Mouse (Mus musculus) spleen, postnatal 36 days (tissue): ENCODE results near the gene Mettl1.

Experiments used
- DNase-seq, 2 experiments: peaks; one replicate each; pipeline ENCODE4 v3.0.0; 2022; ENCODE audit warnings: low spot score in 2 of 2, mixed read lengths in 1 of 2

Gene Mettl1

DNA sequence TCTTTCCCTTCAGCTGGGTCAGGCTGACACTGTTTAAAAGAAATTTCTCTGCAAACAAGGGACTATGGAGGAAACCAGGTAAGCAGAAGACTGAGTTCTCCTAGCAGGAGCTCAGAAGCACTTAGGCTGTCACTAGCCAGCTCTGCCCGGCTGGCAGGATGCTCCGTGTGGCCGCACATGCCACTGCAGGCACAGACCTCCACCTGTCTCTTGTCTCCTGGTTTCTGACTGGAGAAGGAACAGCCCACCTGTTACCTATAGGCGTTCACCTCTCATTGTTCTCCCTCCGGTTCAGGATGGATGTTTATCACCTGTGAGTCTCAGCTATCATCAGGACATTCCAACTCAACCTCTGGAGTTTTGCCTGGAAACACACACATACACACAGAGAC, 42.7 kb downstream of the Mettl1 start:
- no peak for DNase-seq

DNA sequence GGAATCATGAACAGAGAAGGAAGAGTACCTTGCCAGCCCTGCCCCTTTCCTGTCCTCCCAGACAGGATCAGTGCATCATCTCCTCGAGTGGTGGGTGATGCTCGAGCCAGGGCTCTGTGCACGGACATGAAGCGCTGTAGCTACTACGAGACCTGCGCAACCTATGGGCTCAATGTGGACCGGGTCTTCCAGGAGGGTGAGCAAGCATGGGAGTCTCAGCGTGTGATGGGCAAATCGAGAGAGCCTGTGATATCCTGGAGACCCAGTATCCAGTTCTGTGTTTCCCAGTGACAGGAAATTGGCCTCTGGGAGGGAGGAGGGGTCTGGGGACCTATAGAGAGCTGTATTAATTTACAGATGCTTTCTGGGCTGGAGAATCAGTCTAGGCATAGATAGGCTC, 43.8 kb downstream of the Mettl1 start:
- no peak for DNase-seq

DNA sequence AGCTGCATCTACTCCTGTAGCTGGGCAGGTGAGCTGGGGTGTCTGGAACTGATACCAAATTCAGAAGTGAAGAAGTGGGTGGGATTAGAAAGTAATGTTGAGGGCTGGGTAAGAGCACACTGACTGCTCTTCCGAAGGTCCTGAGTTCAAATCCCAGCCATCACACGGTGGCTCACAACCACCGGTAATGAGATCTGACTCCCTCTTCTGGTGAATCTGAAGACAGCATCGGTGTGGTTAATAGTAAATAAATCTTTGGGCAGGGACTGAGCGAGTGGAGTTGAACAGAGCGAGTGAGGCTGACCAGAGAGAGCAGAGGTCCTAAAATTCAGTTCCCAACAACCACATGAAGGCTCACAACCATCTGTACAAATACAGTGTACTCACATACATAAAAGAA, 44.4 kb downstream of the Mettl1 start:
- DNase-seq: no peak

DNA sequence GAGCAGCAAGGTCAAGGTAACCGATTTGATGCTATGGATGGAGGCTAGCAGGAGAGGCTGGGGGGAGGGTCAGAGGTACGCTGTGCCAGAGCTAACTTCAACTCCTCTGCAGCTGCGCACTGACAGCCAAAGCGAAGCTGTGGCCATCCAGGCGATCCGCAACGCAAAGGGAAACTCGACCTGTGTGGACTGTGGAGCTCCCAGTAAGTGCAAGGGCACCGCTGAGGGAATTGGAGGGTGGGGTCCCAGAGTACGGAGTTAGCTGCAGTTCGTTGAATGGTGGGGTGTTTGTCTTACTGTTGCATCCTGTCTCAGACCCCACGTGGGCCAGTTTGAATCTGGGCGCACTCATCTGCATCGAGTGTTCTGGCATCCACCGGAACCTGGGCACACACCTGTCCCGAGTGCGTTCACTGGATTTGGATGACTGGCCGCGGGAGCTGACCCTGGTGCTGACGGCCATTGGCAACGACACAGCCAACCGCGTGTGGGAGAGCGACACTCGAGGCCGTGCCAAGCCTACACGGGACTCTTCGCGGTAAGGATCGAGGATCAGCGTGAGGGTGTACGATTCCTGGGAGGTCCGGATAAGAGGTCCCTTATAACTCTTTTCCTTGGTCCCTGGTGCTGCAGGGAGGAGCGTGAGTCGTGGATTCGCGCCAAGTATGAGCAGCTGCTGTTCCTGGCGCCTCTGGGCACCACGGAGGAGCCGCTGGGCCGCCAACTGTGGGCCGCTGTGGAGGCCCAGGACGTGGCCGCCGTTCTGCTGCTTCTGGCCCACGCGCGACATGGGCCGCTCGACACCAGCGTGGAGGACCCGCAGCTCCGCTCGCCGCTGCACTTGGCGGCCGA, 49.6 kb downstream of the Mettl1 start:
- no peak for DNase-seq

DNA sequence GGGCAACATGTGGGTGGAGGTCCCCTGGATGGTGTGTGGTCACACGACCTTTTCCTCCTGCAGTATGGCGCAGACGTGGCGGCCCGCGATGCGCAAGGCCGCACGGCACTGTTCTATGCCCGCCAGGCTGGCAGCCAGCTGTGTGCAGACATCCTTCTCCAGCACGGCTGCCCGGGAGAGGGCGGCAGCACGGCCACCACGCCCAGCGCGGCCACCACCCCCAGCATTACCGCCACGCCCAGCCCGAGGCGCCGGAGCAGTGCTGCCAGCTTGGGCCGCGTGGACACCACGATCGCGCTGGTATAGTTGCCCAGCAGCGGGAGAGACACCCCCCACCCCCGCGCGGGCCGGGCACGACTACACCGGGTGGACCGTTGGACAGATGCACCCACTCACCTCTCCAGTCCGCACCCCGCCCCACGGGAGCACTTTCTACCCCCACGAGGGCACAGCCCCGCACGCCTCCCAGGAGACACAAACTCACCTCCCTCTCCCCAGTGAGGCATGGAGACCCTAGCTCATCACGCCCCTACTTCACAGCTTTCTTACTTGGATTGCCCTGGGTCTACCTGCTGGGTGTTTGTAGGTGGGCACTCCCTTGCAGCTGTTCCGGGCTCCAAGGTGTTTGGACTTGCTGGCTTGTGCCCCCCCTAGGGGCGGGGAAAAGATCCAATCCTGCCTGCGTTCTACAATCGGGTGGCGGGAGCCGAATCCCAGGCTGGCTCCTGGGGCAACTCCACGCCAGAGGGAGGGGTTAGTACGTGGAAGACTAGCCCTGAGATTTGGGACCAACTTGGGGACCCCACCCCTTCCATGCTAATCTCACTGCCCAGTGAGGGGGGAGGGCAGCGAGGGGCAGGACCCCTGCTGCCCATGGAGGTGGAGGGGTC, 50.5 kb downstream of the Mettl1 start:
- no peak for DNase-seq

DNA sequence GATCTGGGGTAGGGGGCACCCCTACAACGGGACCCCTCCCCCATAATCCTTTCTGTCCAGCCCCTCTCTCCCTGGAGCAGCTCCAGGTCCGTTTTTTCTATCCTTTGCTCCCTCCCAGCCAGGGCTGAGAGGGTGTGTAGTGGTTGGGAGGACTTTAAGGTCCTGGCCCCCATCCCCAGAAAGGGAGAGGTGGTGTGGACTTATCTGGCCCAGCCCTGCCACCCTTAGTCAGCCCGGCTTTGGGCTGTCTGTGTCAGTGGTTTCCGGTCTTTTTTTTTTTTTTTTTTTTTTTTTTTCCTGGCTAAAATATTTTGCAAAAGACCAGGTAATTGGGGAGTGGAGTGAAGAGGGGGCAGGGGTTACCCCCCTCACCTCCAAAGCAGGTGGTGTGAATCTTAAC, 51.5 kb downstream of the Mettl1 start:
- no peak for DNase-seq

DNA sequence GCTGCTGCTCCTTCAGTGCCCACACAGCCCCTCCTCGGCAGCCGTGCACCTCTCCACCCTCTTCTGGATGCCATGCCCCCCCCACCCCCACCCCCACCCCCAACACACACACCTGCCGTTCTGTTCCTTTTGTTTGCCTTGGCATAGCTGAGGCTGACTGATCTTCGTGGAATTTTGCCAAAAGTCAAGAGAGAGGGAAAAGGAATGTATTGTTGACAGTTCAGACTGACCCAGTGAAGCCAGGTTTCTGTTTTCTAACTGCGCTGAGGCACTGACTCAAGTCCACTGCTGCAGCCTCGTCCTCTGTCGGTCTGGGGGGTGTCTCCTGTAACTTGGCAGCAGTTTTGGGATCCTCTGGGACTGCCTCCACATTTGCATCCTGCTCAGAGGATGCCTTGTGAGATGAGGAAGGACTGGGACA, 53.2 kb downstream of the Mettl1 start:
- no peak for DNase-seq
